Mouse (Mus musculus): ENCODE data around the gene Sgms1. TPM values are rescaled to one million over a fixed set of nuclear protein-coding genes. Genes with fewer than 3 reads are reported as not detected.

Sgms1 gene
- total RNA-seq, 2 experiments from 2014 or later = 36.3 to 44.3 TPM

- DNase-seq (ENCODE audit: low spot score in 2 of 2) = no peak
Measured at GRCm38 (mm10) chr19:32301568-32301967, 87.9 kb downstream of the Sgms1 start.

- DNase-seq (ENCODE audit: low spot score in 2 of 2) = no peak
Measured at GRCm38 (mm10) chr19:32298221-32298620, 91.3 kb downstream of the Sgms1 start.

GRCm38 (mm10) chr19:32296863-32297262 lies 92.7 kb downstream of the Sgms1 start:
- no peak for DNase-seq (ENCODE audit: low spot score in 2 of 2)

- no peak for DNase-seq (ENCODE audit: low spot score in 2 of 2)
Measured at GRCm38 (mm10) chr19:32295581-32295980, 93.9 kb downstream of the Sgms1 start.

GRCm38 (mm10) chr19:32292782-32293776 lies 96.4 kb downstream of the Sgms1 start:
- no peak for DNase-seq (ENCODE audit: low spot score in 2 of 2)

GRCm38 (mm10) chr19:32292067-32292739 lies 97.3 kb downstream of the Sgms1 start:
- DNase-seq (ENCODE audit: low spot score in 2 of 2) = no peak

GRCm38 (mm10) chr19:32291130-32291529 lies 98.4 kb downstream of the Sgms1 start:
- no peak for DNase-seq (ENCODE audit: low spot score in 2 of 2)

- DNase-seq (ENCODE audit: low spot score in 2 of 2) = no peak
Measured at GRCm38 (mm10) chr19:32288895-32289294, 100.6 kb downstream of the Sgms1 start.

- no peak for DNase-seq (ENCODE audit: low spot score in 2 of 2)
Measured at GRCm38 (mm10) chr19:32287839-32288238, 101.7 kb downstream of the Sgms1 start.

- DNase-seq (ENCODE audit: low spot score in 2 of 2) = no peak
Measured at GRCm38 (mm10) chr19:32285455-32285831, 104.1 kb downstream of the Sgms1 start.

- DNase-seq (ENCODE audit: low spot score in 2 of 2) = no peak
Measured at GRCm38 (mm10) chr19:32284681-32285454, 104.6 kb downstream of the Sgms1 start.

GRCm38 (mm10) chr19:32281917-32282316 lies 107.6 kb downstream of the Sgms1 start:
- DNase-seq (ENCODE audit: low spot score in 2 of 2) = no peak

GRCm38 (mm10) chr19:32280380-32280779 lies 109.1 kb downstream of the Sgms1 start:
- DNase-seq (ENCODE audit: low spot score in 2 of 2) = no peak

- no peak for DNase-seq (ENCODE audit: low spot score in 2 of 2)
Measured at GRCm38 (mm10) chr19:32279400-32279799, 110.1 kb downstream of the Sgms1 start.

- no peak for DNase-seq (ENCODE audit: low spot score in 2 of 2)
Measured at GRCm38 (mm10) chr19:32277869-32278268, 111.6 kb downstream of the Sgms1 start.

GRCm38 (mm10) chr19:32277287-32277686 lies 112.2 kb downstream of the Sgms1 start:
- DNase-seq (ENCODE audit: low spot score in 2 of 2) = no peak

- DNase-seq (ENCODE audit: low spot score in 2 of 2) = no peak
Measured at GRCm38 (mm10) chr19:32276817-32277216, 112.7 kb downstream of the Sgms1 start.

- no peak for DNase-seq (ENCODE audit: low spot score in 2 of 2)
Measured at GRCm38 (mm10) chr19:32276263-32276662, 113.3 kb downstream of the Sgms1 start.

- DNase-seq (ENCODE audit: low spot score in 2 of 2) = no peak
Measured at GRCm38 (mm10) chr19:32275068-32275925, 114.2 kb downstream of the Sgms1 start.

GRCm38 (mm10) chr19:32274145-32274544 lies 115.4 kb downstream of the Sgms1 start:
- DNase-seq (ENCODE audit: low spot score in 2 of 2) = no peak

Data from layer of hippocampus, postnatal 10 days (tissue).